ENCODE assay signal across 18 mouse cellular contexts in the genomic region with DNA sequence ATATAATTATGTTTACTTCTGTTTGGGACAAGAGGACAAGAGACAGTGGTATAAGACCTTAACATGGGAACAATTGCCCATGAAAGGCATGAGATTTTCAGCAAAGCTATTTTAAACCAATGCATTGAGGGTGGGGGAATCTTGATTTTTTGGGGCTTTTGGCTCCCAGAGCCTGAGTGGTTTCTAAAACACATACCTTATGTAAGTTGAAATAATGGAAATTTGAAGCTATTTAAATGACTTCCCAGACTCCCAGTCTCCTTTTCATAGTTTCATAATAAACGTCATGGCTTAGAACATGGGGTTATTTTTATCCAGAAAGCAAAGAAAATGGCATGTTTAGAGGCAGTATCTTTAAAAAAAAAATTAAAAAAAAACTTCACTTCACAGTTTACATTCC.
"Had no signal": no experiment of that assay in that cellular context is flagged by ENCODE, and none has a peak within 500 bp of the region (broad histone marks: within the 10 kb centered on the region; RNA-seq: fewer than 3 reads in every experiment).

No protein-coding gene starts in this region.

- H3K27me3 ChIP-seq: limb, embryonic 12.5 days; liver, embryonic 13.5 days; midbrain, embryonic 13.5 days; neural tube, embryonic 13.5 days had no signal

- H3K36me3 ChIP-seq: kidney, embryonic 15.5 days; limb, embryonic 12.5 days; liver, embryonic 13.5 days; midbrain, embryonic 10.5 days; midbrain, embryonic 13.5 days; neural tube, embryonic 13.5 days had no signal

- H3K4me1 ChIP-seq: kidney, embryonic 15.5 days; liver, embryonic 13.5 days had no signal

- H3K9me3 ChIP-seq: kidney, embryonic 15.5 days; liver, embryonic 13.5 days; midbrain, embryonic 10.5 days; midbrain, embryonic 13.5 days; neural tube, embryonic 13.5 days had no signal

- ATAC-seq: intestine, postnatal 0 days; midbrain, embryonic 13.5 days; midbrain, embryonic 16.5 days had no signal

- H3K27ac ChIP-seq: kidney, embryonic 15.5 days; limb, embryonic 12.5 days; liver, embryonic 13.5 days; midbrain, embryonic 10.5 days; neural tube, embryonic 13.5 days had no signal

- H3K4me2 ChIP-seq: kidney, embryonic 15.5 days; limb, embryonic 12.5 days; liver, embryonic 13.5 days; midbrain, embryonic 13.5 days; neural tube, embryonic 13.5 days had no signal

- DNase-seq: kidney, adult 8-10 months; kidney, postnatal 10 days; kidney, postnatal 36 days; liver, embryonic 13.5 days; lung, adult 2 months; lung, postnatal 36 days; thymus, adult 2 months; thymus, postnatal 14 days; thymus, postnatal 4 days had no signal

- H3K9ac ChIP-seq: kidney, embryonic 15.5 days; limb, embryonic 12.5 days; liver, embryonic 13.5 days; midbrain, embryonic 13.5 days; neural tube, embryonic 13.5 days had no signal

- H3K4me3 ChIP-seq: kidney, embryonic 15.5 days; limb, embryonic 12.5 days; liver, embryonic 13.5 days; megakaryocyte, embryonic 14.5 days; midbrain, embryonic 10.5 days; midbrain, embryonic 13.5 days; myocyte; neural tube, embryonic 13.5 days had no signal
